Mouse (Mus musculus) splenic B cell, adult 2 months (primary cell): ENCODE measurements around the gene Chchd1.

Experiments
- DNase-seq: peaks from one replicate; pipeline ENCODE4 v3.0.0-alpha.2; 2011; ENCODE audit warnings: low read depth, low spot score
- H3K27me3 ChIP-seq: 2 replicates; pipeline ENCODE4 v1.6.1; 2012; ENCODE audit warnings: mild to moderate bottlenecking, low read length, moderate library complexity, mixed read lengths; ENCODE audit not compliant: control insufficient read depth, poor library complexity, insufficient read depth, severe bottlenecking
- H3K36me3 ChIP-seq: 2 replicates; pipeline ENCODE4 v1.6.1; 2012; ENCODE audit warnings: mild to moderate bottlenecking, low read length, moderate library complexity, mixed read lengths; ENCODE audit not compliant: control insufficient read depth, poor library complexity, insufficient read depth, severe bottlenecking

The Chchd1 gene

DNA sequence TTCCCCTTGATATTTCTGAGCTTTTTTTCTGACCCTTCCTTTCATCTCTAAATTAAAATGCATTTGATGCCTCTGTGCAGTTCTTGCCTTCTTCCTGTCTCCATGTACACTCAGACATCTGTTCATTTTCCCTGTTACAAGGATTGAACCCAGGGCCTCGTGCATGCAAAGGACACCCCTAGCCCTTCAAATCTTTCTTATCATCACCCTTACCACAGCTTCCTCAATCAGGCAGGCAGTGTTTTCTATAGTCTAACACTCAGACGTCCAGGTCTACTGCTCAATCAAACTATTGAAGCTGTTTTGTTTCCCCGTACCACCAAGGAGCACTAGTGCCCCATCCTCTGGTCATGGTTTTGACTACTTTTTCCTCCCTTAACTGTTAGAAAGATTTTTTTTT, 51.0 kb downstream of the Chchd1 start:
- no peaks in the 10 kb centered on the region for H3K36me3 ChIP-seq
- no peaks in the 10 kb centered on the region; the same call in 1 of the 2 replicates for H3K27me3 ChIP-seq
- DNase-seq, result no peak
